Mouse (Mus musculus): Measurements from ENCODE around the gene B3gat1. TPM values are rescaled to one million over a fixed set of nuclear protein-coding genes. Genes with fewer than 3 reads are reported as not detected.

Gene B3gat1
- total RNA-seq, 1 experiment from 2014 or later = 1.5 TPM

GRCm38 (mm10) chr9:26776122-26776902 lies 42.8 kb downstream of the B3gat1 start:
- DNase-seq = no peak

GRCm38 (mm10) chr9:26778421-26778820 lies 44.9 kb downstream of the B3gat1 start:
- no peak for DNase-seq

GRCm38 (mm10) chr9:26783414-26783975 lies 50.0 kb downstream of the B3gat1 start:
- DNase-seq = no peak

GRCm38 (mm10) chr9:26792829-26793228 lies 59.3 kb downstream of the B3gat1 start:
- DNase-seq = no peak

GRCm38 (mm10) chr9:26798205-26798604 lies 64.7 kb downstream of the B3gat1 start:
- no peak for DNase-seq

GRCm38 (mm10) chr9:26798731-26799130 lies 65.2 kb downstream of the B3gat1 start:
- no peak for DNase-seq

GRCm38 (mm10) chr9:26800357-26800756 lies 66.8 kb downstream of the B3gat1 start:
- DNase-seq = no peak

GRCm38 (mm10) chr9:26804321-26804720 lies 70.8 kb downstream of the B3gat1 start:
- no peak for DNase-seq

- peak; percentile 92 for DNase-seq
These were observed 72.6 kb downstream of the B3gat1 start, which contains the start of gene Glb1l2 for GRCm38 (mm10) chr9:26805935-26806666. Gene Glb1l2 (minus strand): TSS chr9:26806468.

- no peak for DNase-seq
These were observed 75.2 kb downstream of the B3gat1 start for GRCm38 (mm10) chr9:26808735-26809134.

Other genes with a start within 250 kb of the B3gat1 start
- gene Glb1l2, start 72.7 kb downstream of the B3gat1 start, total RNA-seq (2021) = 3.7 and 4.0 TPM in 2 replicates
- gene Glb1l3, start 127.2 kb downstream of the B3gat1 start, total RNA-seq (2021) = 1.0 and 1.1 TPM in 2 replicates
- not detected in 2 replicates for gene Gm1110, start 189.4 kb downstream of the B3gat1 start, total RNA-seq (2021)